Mouse (Mus musculus): ENCODE results near the gene Nell1. TPM values are rescaled to one million over a fixed set of nuclear protein-coding genes. Genes with fewer than 3 reads are reported as not detected.

Nell1 gene
- polyA plus RNA-seq, 1 experiment: 0.52 TPM

DNA sequence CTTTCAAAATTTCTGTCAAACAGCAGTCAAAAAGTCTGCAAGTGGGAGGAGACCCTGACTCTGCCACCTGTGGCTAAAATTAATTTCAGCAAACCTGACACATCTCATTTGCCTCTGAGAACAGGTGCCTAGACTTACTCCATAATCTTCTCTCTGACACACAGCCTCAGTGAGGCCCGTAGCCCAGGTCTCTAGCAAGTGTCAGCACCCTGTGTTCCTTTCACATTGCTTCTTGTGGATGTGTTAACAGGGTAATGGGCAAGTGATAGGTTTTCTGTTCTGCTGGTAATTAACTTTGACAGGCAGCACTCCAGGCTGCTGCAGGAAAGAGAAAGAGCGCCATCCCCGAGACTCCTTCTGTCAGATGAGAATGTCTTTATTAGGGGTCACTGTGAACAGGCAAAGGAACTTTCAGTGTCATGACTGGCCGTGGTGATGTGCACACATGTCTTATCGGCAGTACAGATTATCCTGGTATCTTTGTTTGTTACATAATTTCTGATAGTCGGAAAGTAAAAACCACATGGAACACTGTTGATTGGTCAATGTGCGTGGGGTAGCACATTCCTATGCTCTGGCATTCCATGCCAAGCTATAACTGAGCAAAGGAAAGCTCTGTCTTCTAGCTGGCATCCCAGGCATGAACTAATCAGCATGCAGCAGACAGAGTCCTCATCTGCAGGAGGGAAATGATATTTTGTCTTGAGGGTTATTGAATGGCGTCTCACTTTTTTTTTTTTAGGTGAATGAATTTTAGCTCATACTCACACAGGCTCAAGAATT is 614.2 kb downstream of the Nell1 start:
- H3K4me3 ChIP-seq (ENCODE audit: low read depth, low read length): no peak overlapping the region
- TF ChIP-seq CTCF (IDR thresholded peaks at IDR 0.05; ENCODE audit: low read depth, low read length) (no peak), EP300 (IDR thresholded peaks at IDR 0.05; ENCODE audit: insufficient read depth, low read depth, low read length) (no peak), POLR2A (IDR thresholded peaks at IDR 0.05; ENCODE audit: insufficient read depth, low read length) (no peak)
- H3K9me3 ChIP-seq (replicated peaks; ENCODE audit: control insufficient read depth, insufficient read depth, low read length, poor library complexity, severe bottlenecking): no peaks in the 10 kb centered on the region
- no peak overlapping the region for H3K27ac ChIP-seq (ENCODE audit: insufficient read depth, low read length)
- no peaks in the 10 kb centered on the region for H3K36me3 ChIP-seq (ENCODE audit: control insufficient read depth, insufficient read depth, low read length, poor library complexity, severe bottlenecking)
- no peak overlapping the region for H3K9ac ChIP-seq (ENCODE audit: low read depth, poor library complexity, severe bottlenecking)
- H3K27me3 ChIP-seq (ENCODE audit: control insufficient read depth, insufficient read depth, low read length, poor library complexity, severe bottlenecking): no peaks in the 10 kb centered on the region; the same call in 1 of the 2 replicates
- no peaks in the 10 kb centered on the region for H3K4me1 ChIP-seq (ENCODE audit: control insufficient read depth, insufficient read depth, low read length)

DNA sequence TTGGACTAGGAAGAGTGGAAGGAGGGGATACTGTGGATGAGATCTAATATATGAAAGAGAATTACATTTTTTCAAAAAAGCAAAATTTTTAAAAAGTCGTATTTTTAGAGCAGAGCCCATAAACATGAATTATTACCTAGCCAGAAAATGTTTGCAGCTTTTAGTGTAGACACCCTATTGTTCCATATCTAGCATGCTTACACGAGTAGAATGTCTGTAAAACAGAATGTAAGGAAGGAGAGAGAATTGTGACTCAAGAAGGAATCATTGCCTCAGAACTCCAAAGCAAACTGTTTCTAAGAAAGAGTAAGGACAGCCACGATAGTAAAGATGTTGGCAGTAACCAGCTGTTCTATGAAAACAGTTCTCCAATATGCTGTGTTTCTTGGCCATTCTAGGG is 624.2 kb downstream of the Nell1 start, which contains the start of gene 4933405O20Rik:
Gene 4933405O20Rik (plus strand): TSS at position 301 of the 400 bp plus-strand sequence.
- Histone ChIP-seq H3K27ac (ENCODE audit: insufficient read depth, low read length) (no peak within 1 kb of the TSS), H3K36me3 (ENCODE audit: control insufficient read depth, insufficient read depth, low read length, poor library complexity, severe bottlenecking) (no peaks in the 10 kb centered on the region), H3K4me3 (ENCODE audit: low read depth, low read length) (no peak within 1 kb of the TSS), H3K9ac (ENCODE audit: low read depth, poor library complexity, severe bottlenecking) (no peak within 1 kb of the TSS), H3K27me3 (ENCODE audit: control insufficient read depth, insufficient read depth, low read length, poor library complexity, severe bottlenecking) (no peaks in the 10 kb centered on the region), H3K9me3 (replicated peaks; ENCODE audit: control insufficient read depth, insufficient read depth, low read length, poor library complexity, severe bottlenecking) (no peaks in the 10 kb centered on the region), H3K4me1 (ENCODE audit: control insufficient read depth, insufficient read depth, low read length) (no peaks in the 10 kb centered on the region)
- TF ChIP-seq CTCF (IDR thresholded peaks at IDR 0.05; ENCODE audit: low read depth, low read length): no peak
- TF ChIP-seq EP300 (IDR thresholded peaks at IDR 0.05; ENCODE audit: insufficient read depth, low read depth, low read length): no peak
- no peak for TF ChIP-seq POLR2A (IDR thresholded peaks at IDR 0.05; ENCODE audit: insufficient read depth, low read length)

DNA sequence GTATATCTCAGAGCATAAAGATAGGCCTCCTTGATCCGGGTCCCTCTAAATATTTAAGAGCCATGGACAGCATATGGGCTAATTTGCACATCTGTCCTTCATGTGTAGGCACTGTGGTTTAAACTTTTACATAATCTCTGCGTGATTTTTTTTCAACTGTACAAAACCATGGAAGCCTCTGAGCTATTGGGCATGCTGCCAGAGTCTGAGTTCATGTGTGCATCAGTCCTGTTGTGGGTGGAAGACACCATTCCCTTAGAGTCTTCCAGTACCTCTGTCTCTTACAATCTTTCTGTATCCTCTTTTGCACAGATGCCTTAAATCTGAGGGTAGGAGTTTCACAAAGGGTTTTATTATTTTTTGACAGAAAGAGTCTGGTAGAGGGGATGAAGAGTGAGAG is 639.4 kb downstream of the Nell1 start:
- no peak for TF ChIP-seq POLR2A (IDR thresholded peaks at IDR 0.05; ENCODE audit: insufficient read depth, low read length)
- TF ChIP-seq CTCF (IDR thresholded peaks at IDR 0.05; ENCODE audit: low read depth, low read length): no peak
- TF ChIP-seq EP300 (IDR thresholded peaks at IDR 0.05; ENCODE audit: insufficient read depth, low read depth, low read length): no peak
- no peak overlapping the region for H3K9ac ChIP-seq (ENCODE audit: low read depth, poor library complexity, severe bottlenecking)
- H3K9me3 ChIP-seq (replicated peaks; ENCODE audit: control insufficient read depth, insufficient read depth, low read length, poor library complexity, severe bottlenecking): no peaks in the 10 kb centered on the region
- H3K4me3 ChIP-seq (ENCODE audit: low read depth, low read length): no peak overlapping the region
- no peak overlapping the region for H3K27ac ChIP-seq (ENCODE audit: insufficient read depth, low read length)
- H3K36me3 ChIP-seq (ENCODE audit: control insufficient read depth, insufficient read depth, low read length, poor library complexity, severe bottlenecking): no peaks in the 10 kb centered on the region
- H3K27me3 ChIP-seq (ENCODE audit: control insufficient read depth, insufficient read depth, low read length, poor library complexity, severe bottlenecking): no peaks in the 10 kb centered on the region
- H3K4me1 ChIP-seq (ENCODE audit: control insufficient read depth, insufficient read depth, low read length): no peaks in the 10 kb centered on the region

DNA sequence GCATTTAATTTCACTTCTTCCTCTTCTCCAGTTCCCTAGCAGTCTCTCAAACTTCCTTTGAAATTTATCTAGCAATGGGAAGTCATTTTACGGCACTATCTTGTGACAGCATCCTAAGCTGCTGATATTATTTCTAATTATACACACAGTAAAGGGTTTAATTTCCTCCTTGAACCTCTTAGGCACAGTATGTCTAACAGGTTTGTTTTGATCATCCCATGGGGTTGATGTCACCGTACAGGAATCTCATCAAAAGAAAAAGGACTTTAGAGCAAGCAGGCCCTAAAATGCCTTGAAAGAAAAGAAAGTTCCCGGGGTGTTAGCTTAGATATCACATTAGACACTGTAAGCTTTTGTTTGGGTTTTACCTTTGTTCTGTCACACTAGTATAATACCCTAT is 654.5 kb downstream of the Nell1 start:
- Histone ChIP-seq H3K9ac (ENCODE audit: low read depth, poor library complexity, severe bottlenecking) (no peak overlapping the region), H3K27ac (ENCODE audit: insufficient read depth, low read length) (no peak overlapping the region), H3K27me3 (ENCODE audit: control insufficient read depth, insufficient read depth, low read length, poor library complexity, severe bottlenecking) (no peaks in the 10 kb centered on the region), H3K4me1 (ENCODE audit: control insufficient read depth, insufficient read depth, low read length) (no peaks in the 10 kb centered on the region), H3K9me3 (replicated peaks; ENCODE audit: control insufficient read depth, insufficient read depth, low read length, poor library complexity, severe bottlenecking) (no peaks in the 10 kb centered on the region), H3K36me3 (ENCODE audit: control insufficient read depth, insufficient read depth, low read length, poor library complexity, severe bottlenecking) (no peaks in the 10 kb centered on the region), H3K4me3 (ENCODE audit: low read depth, low read length) (no peak overlapping the region)
- TF ChIP-seq POLR2A (IDR thresholded peaks at IDR 0.05; ENCODE audit: insufficient read depth, low read length): no peak
- no peak for TF ChIP-seq EP300 (IDR thresholded peaks at IDR 0.05; ENCODE audit: insufficient read depth, low read depth, low read length)
- TF ChIP-seq CTCF (IDR thresholded peaks at IDR 0.05; ENCODE audit: low read depth, low read length): no peak

DNA sequence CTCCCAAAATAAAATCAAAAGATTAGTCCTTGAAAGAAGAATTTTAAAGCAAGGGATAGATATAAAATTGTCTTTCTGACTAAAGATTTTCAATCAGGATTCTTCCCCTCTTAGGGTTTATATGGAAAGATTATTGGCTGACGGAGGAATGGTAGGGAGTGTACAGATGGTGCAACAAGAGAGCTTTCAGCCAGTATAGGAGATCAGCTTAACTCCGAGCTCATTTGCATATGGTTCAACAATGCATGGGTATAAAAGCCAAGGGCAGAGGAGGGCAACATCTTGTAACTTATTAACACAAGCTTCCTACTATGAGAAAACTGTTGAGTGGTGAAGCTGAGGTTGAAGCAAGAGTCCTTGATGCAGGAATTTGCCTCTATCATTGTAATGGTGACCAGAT is 658.5 kb downstream of the Nell1 start:
- Histone ChIP-seq H3K4me3 (ENCODE audit: low read depth, low read length) (no peak overlapping the region), H3K27ac (ENCODE audit: insufficient read depth, low read length) (no peak overlapping the region), H3K27me3 (ENCODE audit: control insufficient read depth, insufficient read depth, low read length, poor library complexity, severe bottlenecking) (no peaks in the 10 kb centered on the region), H3K9ac (ENCODE audit: low read depth, poor library complexity, severe bottlenecking) (no peak overlapping the region), H3K9me3 (replicated peaks; ENCODE audit: control insufficient read depth, insufficient read depth, low read length, poor library complexity, severe bottlenecking) (no peaks in the 10 kb centered on the region), H3K4me1 (ENCODE audit: control insufficient read depth, insufficient read depth, low read length) (no peaks in the 10 kb centered on the region), H3K36me3 (ENCODE audit: control insufficient read depth, insufficient read depth, low read length, poor library complexity, severe bottlenecking) (no peaks in the 10 kb centered on the region)
- TF ChIP-seq CTCF (IDR thresholded peaks at IDR 0.05; ENCODE audit: low read depth, low read length): no peak
- no peak for TF ChIP-seq POLR2A (IDR thresholded peaks at IDR 0.05; ENCODE audit: insufficient read depth, low read length)
- no peak for TF ChIP-seq EP300 (IDR thresholded peaks at IDR 0.05; ENCODE audit: insufficient read depth, low read depth, low read length)

DNA sequence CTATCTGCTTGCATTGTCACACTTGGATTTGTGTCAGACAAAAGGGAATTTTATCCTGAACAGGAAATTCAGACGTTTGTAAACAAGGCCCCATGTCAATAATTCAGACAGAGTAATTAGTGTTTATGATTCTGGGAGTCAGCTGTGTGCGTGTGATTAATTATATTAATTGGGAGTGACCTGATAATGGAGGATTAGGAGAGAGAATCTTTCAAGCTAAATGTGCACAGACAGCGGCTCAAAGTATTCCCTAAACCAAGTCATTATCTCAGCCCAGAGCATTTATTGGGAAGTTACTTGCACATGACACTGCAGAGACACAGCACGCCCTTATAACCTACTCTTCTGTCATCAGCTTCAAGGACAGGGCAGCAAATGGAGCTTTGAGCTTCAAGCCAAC is 697.6 kb downstream of the Nell1 start:
- H3K27ac ChIP-seq (ENCODE audit: insufficient read depth, low read length): no peak overlapping the region
- no peaks in the 10 kb centered on the region for H3K4me1 ChIP-seq (ENCODE audit: control insufficient read depth, insufficient read depth, low read length)
- H3K36me3 ChIP-seq (ENCODE audit: control insufficient read depth, insufficient read depth, low read length, poor library complexity, severe bottlenecking): no peaks in the 10 kb centered on the region
- H3K4me3 ChIP-seq (ENCODE audit: low read depth, low read length): no peak overlapping the region
- H3K27me3 ChIP-seq (ENCODE audit: control insufficient read depth, insufficient read depth, low read length, poor library complexity, severe bottlenecking): no peaks in the 10 kb centered on the region
- no peaks in the 10 kb centered on the region for H3K9me3 ChIP-seq (replicated peaks; ENCODE audit: control insufficient read depth, insufficient read depth, low read length, poor library complexity, severe bottlenecking)
- H3K9ac ChIP-seq (ENCODE audit: low read depth, poor library complexity, severe bottlenecking): no peak overlapping the region
- no peak for TF ChIP-seq POLR2A (IDR thresholded peaks at IDR 0.05; ENCODE audit: insufficient read depth, low read length)
- no peak for TF ChIP-seq CTCF (IDR thresholded peaks at IDR 0.05; ENCODE audit: low read depth, low read length)
- TF ChIP-seq EP300 (IDR thresholded peaks at IDR 0.05; ENCODE audit: insufficient read depth, low read depth, low read length): no peak
